Mouse (Mus musculus) liver, postnatal 0 days (tissue): ENCODE measurements around the gene Fbln1.

Experiments
- CTCF ChIP-seq: sonication (generic); IDR thresholded peaks from 2 replicates; pipeline ENCODE4 v1.5.1; 2016; ENCODE audit warnings: antibody characterized with exemption, low read depth
- EP300 ChIP-seq: IDR thresholded peaks from 2 replicates; pipeline ENCODE4 v1.6.1; 2016; ENCODE audit warnings: antibody characterized with exemption, low read depth, mild to moderate bottlenecking

DNA sequence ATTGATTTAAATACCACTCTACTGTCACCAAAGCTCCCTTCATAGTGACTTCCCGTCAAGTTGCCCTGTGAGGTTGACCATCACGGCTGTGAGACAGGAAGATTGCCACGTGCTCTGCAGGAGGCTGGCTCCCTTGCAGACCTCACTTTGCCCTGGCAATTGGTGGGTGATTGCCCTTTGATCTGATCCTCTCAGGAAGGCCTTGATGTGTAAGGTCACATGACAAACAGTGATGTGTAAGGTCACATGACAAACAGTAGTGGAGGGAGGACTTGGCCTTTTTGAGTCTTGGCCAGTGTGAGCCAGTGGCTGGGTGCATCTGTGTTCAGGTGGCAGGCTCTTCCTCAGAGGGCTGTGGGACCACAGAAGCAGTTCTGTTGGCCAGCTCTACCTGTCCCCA lies 22.8 kb downstream of the Fbln1 start:
- TF ChIP-seq CTCF (no peak), EP300 (no peak)
